Mouse (Mus musculus) lung, postnatal 0 days (tissue): ENCODE results near the gene 3110040M04Rik. TPM values are rescaled to one million over a fixed set of nuclear protein-coding genes. Genes with fewer than 3 reads are reported as not detected.
"Not testable (repeated sequence)": the region's sequence is repeated elsewhere in the genome, so short reads cannot be mapped to it uniquely, and the experiment has no call there.

Experiments used
- ATAC-seq: fragments of 200-750 bp; cut with Nextera tagmentation; 2 replicates; pipeline ENCODE4 v1.8.0; 2017; ENCODE audit warnings: moderate library complexity
- DNase-seq: peaks from one replicate; pipeline ENCODE4 v3.0.0-alpha.2; 2016; ENCODE audit warnings: low spot score
- H3K27ac ChIP-seq: fragments of 300-500 bp; sonication (generic); 2 replicates; pipeline ENCODE4 v1.5.1; 2014; ENCODE audit warnings: antibody characterized with exemption, mild to moderate bottlenecking, low read length, mixed read lengths
- H3K27me3 ChIP-seq: fragments of 300-500 bp; sonication (generic); replicated peaks from 2 replicates; pipeline ENCODE4 v1.6.1; 2014; ENCODE audit warnings: low read length, mixed read lengths; ENCODE audit not compliant: insufficient read depth
- H3K36me3 ChIP-seq: fragments of 300-500 bp; sonication (generic); 2 replicates; pipeline ENCODE4 v1.6.1; 2014; ENCODE audit warnings: low read length, mixed read lengths; ENCODE audit not compliant: insufficient read depth
- H3K4me1 ChIP-seq: fragments of 300-500 bp; sonication (generic); 2 replicates; pipeline ENCODE4 v1.6.1; 2014; ENCODE audit warnings: antibody characterized with exemption, low read depth, low read length, mixed read lengths; ENCODE audit not compliant: insufficient read depth
- H3K4me2 ChIP-seq: fragments of 300-500 bp; sonication (generic); replicated peaks from 2 replicates; pipeline ENCODE4 v1.6.1; 2014; ENCODE audit warnings: low read depth, mild to moderate bottlenecking, low read length, moderate library complexity, mixed read lengths
- H3K4me3 ChIP-seq: fragments of 300-500 bp; sonication (generic); 2 replicates; pipeline ENCODE4 v1.5.1; 2014; ENCODE audit warnings: low read depth, low read length
- H3K9ac ChIP-seq: fragments of 300-500 bp; sonication (generic); replicated peaks from 2 replicates; pipeline ENCODE4 v1.6.1; 2014; ENCODE audit warnings: low read depth, mild to moderate bottlenecking
- H3K9me3 ChIP-seq: fragments of 300-500 bp; sonication (generic); 2 replicates; pipeline ENCODE4 v1.6.1; 2016; ENCODE audit warnings: low read length, mixed read lengths
- CTCF ChIP-seq: IDR thresholded peaks from 2 replicates; pipeline ENCODE4 v1.5.1; 2016; ENCODE audit warnings: antibody characterized with exemption, mild to moderate bottlenecking
- EP300 ChIP-seq: IDR thresholded peaks from 2 replicates; pipeline ENCODE4 v1.6.1; 2016; ENCODE audit warnings: antibody characterized with exemption, mild to moderate bottlenecking, control low read depth
- WGBS: fragments of 180-500 bp; shearing (Covaris S2); extraction: QIAGEN DNeasy Blood & Tissue Kit; methylation state at CpG from one replicate; pipeline ENCODE4 v1.1.7; 2014; 5-methylcytosine and 5-hydroxymethylcytosine counted together
- polyA plus RNA-seq: library from polyadenylated mRNA; unstranded; fragments of >200 nt; fragmentation: Nextera tagmentation; extraction: Ambion mirVana; gene quantifications from 2 replicates; pipeline ENCODE4 v1.2.1, GENCODE M21; 2015

3110040M04Rik gene
- polyA plus RNA-seq, 1 experiment from 2014 or later = not detected

DNA sequence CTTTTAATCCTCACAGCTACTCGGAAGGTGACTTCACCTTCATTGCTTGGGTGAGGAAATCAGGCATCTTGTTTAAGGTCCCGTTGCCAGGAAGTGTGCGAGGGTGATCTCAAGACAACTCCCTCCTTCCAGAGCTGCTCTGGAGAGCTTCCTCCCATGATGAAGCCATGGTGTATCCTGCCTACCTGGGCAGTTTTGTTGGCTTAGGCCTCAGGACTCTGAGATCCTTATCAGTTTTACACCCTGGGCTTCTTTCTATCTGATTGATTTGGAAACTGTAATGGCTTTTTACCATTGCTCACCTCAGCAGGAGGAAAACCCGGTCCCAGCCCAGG, 26.0 kb upstream of the 3110040M04Rik start:
- H3K27me3 ChIP-seq = no peaks in the 10 kb centered on the region
- WGBS = 8% methylated on average over 4 of the region's 4 CpGs

DNA sequence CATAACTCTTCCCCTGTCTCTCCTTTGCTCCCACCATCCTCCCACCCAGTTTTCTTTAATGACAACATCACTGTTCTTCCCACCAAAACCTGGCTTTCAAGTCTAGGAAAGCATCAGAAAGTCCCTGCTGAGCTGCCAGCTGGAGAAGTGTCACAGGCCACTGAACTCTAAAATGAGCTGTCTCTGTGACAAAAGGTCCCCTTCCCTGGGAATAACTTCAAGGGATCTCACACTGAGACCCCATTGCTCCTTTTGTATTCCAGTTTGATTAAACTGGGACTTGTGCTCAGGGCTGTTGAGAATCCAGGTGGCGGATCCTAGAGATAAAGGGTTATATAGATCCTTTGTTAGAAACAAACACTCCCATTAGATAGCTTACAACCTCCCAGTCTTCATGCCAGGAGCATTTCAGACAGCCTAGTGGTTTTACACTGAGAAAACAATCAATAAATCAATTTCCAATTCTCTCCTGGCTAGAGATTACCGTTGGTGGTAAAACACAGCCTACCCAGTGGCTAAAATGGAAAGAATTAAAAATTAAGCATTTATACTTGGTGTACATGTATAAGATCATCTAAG, 25.3 kb upstream of the 3110040M04Rik start:
- H3K9me3 ChIP-seq = no peaks in the 10 kb centered on the region
- H3K36me3 ChIP-seq = no peaks in the 10 kb centered on the region
- WGBS = 64% methylated on average over 2 of the region's 2 CpGs
- no peak overlapping the region for H3K4me3 ChIP-seq
- ATAC-seq (no peak), DNase-seq (no peak)
- H3K4me2 ChIP-seq = no peak overlapping the region
- H3K27me3 ChIP-seq = no peaks in the 10 kb centered on the region
- H3K9ac ChIP-seq = no peak overlapping the region
- no peak overlapping the region for H3K27ac ChIP-seq
- no peak for TF ChIP-seq CTCF
- TF ChIP-seq EP300 = no peak
- H3K4me1 ChIP-seq = peaks cover 3% of the 10 kb centered on the region; the same call in 1 of the 2 replicates

More for the DNA sequence above, 26.0 kb upstream of the 3110040M04Rik start:
- no peak overlapping the region for H3K27ac ChIP-seq
- H3K9ac ChIP-seq = no peak overlapping the region
- DNase-seq = no peak
- H3K4me1 ChIP-seq = peaks cover 3% of the 10 kb centered on the region; the same call in 1 of the 2 replicates
- H3K36me3 ChIP-seq = no peaks in the 10 kb centered on the region
- ATAC-seq = no peak; the same call in 1 of the 2 replicates
- TF ChIP-seq EP300 (no peak), CTCF (no peak)
- peak overlapping the region; percentile 33; the same call in 1 of the 2 replicates for H3K4me2 ChIP-seq
- no peak overlapping the region for H3K4me3 ChIP-seq
- no peaks in the 10 kb centered on the region for H3K9me3 ChIP-seq

DNA sequence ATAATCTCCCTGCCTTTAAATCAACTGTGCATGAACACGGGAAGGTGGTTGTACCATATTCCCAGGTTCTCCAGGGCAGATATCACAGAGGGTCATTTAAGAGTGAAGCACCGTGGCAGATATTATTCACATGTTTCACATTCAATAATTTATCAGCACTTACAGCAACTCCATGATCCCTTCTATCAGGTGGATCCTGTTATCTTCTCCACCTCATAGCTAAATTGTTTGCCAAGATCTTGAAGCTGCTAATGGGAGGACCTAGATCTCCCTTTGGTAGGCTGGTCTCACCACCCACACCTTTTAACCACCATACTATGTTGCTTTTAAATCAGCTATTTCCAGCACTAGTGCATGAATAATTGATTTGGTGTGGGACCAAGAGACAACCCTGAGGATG, 23.8 kb upstream of the 3110040M04Rik start:
- ATAC-seq (no peak), DNase-seq (no peak)
- H3K9ac ChIP-seq = no peak overlapping the region
- TF ChIP-seq EP300 (no peak), CTCF (no peak)
- H3K27ac ChIP-seq = no peak overlapping the region
- H3K4me3 ChIP-seq = no peak overlapping the region
- H3K36me3 ChIP-seq = no peaks in the 10 kb centered on the region
- H3K4me2 ChIP-seq = no peak overlapping the region
- no peaks in the 10 kb centered on the region for H3K9me3 ChIP-seq
- peaks cover 3% of the 10 kb centered on the region; the same call in 1 of the 2 replicates for H3K4me1 ChIP-seq
- 71% methylated on average over 2 of the region's 2 CpGs for WGBS
- H3K27me3 ChIP-seq = no peaks in the 10 kb centered on the region

DNA sequence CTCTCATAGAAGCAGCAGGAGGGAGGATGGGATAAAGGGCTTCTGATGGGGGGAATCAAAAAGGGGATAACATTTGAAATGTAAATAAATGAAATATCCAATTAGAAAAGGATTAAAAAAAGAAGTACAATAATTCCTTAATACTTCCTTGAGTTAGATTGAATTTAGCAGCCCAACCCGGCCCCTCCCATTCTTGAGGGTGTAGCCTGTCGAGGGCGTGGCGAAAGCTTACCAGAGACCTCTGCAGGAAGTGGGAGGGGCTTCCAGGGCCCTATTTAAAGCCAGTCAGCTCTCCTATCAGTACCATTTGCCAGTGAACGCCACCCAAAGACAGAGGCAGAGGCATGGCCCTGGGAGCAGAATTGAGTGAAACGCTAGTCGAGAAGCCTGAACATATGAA, 21.7 kb upstream of the 3110040M04Rik start, which contains the start of gene Gm47985:
Gene Gm47985 (plus strand): TSS at position 272 of the 400 bp plus-strand sequence.
- not testable (repeated sequence) for H3K4me2 ChIP-seq, H3K9me3 ChIP-seq, H3K4me3 ChIP-seq, H3K4me1 ChIP-seq, H3K27me3 ChIP-seq, DNase-seq, ATAC-seq, H3K9ac ChIP-seq, H3K27ac ChIP-seq, H3K36me3 ChIP-seq
- WGBS = no CpG with 5 or more reads among the region's 7 CpGs

DNA sequence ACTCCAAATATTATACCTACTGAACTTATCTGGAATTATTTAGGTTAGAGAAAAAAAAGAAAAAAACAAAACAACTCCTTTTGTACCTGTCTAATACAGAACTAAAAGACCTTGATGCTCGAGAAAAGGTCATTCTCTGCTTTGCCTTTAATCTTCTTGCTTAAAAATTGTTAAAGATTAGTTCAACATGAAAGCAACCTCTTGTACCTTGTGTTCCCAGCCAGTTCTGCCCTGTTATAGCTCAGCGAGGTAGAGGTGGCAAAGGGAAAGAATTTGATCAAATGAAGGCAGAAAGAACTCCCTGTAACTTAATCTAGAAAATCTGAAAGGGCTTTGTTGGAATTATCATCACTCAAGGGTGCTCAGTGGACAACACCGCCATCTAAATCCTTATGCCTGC, 17.7 kb upstream of the 3110040M04Rik start:
- not testable (repeated sequence) for H3K36me3 ChIP-seq, H3K9ac ChIP-seq, H3K4me2 ChIP-seq, ATAC-seq, H3K4me1 ChIP-seq, H3K4me3 ChIP-seq, DNase-seq, H3K27me3 ChIP-seq, H3K9me3 ChIP-seq, H3K27ac ChIP-seq
- 64% methylated on average over 3 of the region's 3 CpGs for WGBS

DNA sequence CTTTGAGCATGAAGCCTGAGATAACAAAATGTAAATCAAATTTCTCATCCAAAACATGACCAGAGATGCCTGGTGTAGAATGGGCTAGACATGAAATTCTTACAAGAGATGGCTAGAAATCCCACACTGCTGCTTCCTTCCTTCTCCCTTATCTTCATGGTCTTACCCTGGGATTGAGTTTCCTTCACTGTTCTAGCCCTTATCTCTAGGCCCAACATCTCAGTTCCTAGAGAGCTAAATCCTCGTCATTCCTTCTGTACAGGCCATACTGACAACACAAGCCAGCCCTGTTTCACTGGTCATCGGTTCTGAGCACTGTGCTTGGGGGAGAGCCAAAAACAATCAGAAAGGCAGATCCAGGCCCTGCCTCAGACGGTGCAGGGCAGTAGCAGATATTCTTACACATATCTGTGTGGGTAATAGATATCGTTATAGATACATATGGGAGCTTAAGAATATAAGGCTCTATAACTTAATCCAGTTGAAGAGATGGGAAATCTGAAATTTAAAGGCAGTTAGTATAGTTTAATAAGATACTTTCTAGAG, 17.0 kb upstream of the 3110040M04Rik start:
- not testable (repeated sequence) for H3K4me3 ChIP-seq, ATAC-seq, H3K4me1 ChIP-seq, H3K36me3 ChIP-seq, DNase-seq, H3K9ac ChIP-seq, H3K4me2 ChIP-seq, H3K27me3 ChIP-seq, H3K9me3 ChIP-seq, H3K27ac ChIP-seq
- WGBS = 67% methylated on average over 4 of the region's 4 CpGs

DNA sequence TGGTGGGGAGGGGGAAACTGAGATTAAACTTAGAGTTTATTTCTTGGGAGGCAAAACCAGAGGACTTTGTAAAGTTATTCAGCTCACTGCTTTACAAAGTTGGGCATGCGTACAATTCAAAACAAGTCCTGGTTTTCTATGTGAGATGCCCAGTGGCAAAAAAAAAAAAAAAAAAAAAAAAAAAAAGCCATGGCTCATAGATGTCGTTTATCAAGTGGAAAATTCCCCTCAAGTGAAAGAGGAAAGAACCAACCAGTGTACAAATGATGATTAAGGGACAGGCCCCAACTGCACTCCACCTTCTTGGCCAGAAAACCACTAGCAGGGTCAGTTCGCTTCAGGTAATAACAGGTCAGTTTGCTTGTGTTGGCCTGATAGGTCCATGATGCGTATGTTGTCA, 15.5 kb upstream of the 3110040M04Rik start:
- Histone ChIP-seq H3K4me3 (no peak overlapping the region), H3K9ac (no peak overlapping the region), H3K4me1 (no peaks in the 10 kb centered on the region), H3K36me3 (no peaks in the 10 kb centered on the region), H3K27me3 (no peaks in the 10 kb centered on the region), H3K4me2 (no peak overlapping the region), H3K9me3 (no peaks in the 10 kb centered on the region), H3K27ac (no peak overlapping the region)
- 89% methylated on average over 4 of the region's 4 CpGs for WGBS
- DNase-seq (no peak), ATAC-seq (no peak)
- TF ChIP-seq CTCF (no peak), EP300 (no peak)

DNA sequence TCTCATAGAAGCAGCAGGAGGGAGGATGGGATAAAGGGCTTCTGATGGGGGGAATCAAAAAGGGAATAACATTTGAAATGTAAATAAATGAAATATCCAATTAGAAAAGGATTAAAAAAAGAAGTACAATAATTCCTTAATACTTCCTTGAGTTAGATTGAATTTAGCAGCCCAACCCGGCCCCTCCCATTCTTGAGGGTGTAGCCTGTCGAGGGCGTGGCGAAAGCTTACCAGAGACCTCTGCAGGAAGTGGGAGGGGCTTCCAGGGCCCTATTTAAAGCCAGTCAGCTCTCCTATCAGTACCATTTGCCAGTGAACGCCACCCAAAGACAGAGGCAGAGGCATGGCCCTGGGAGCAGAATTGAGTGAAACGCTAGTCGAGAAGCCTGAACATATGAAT, 11.8 kb upstream of the 3110040M04Rik start, which contains the start of gene Gm8947:
Gene Gm8947 (plus strand): TSS at position 302 of the 400 bp plus-strand sequence.
- not testable (repeated sequence) for H3K4me3 ChIP-seq, H3K27me3 ChIP-seq, ATAC-seq, H3K4me1 ChIP-seq, H3K27ac ChIP-seq, H3K9ac ChIP-seq, H3K4me2 ChIP-seq, DNase-seq, H3K36me3 ChIP-seq, H3K9me3 ChIP-seq
- WGBS = no CpG with 5 or more reads among the region's 7 CpGs

DNA sequence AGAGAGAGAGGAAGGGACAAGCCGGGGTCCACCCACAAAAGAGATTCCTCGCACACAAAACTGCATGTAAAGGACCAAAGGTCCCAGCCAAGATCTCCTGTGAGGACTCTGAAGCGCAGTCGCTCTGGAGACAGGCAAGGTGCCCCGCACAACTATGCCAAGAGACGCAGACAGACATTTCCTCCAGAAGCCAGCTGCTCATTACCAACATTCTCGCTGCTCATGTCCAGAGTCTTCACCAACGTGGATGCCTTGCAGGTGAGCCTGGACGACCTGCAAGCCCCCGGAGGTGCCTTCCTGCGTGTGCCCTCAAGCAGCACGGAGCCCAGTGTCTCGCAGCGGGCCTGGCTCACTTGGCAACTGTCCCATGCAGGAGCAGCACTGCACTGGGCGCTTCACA, 11.2 kb upstream of the 3110040M04Rik start:
- not testable (repeated sequence) for H3K4me1 ChIP-seq, ATAC-seq, H3K4me2 ChIP-seq, DNase-seq, H3K27ac ChIP-seq, H3K36me3 ChIP-seq, H3K4me3 ChIP-seq, H3K27me3 ChIP-seq, H3K9me3 ChIP-seq, H3K9ac ChIP-seq
- WGBS = 88% methylated on average over 12 of the region's 15 CpGs
